Mouse (Mus musculus) bone marrow, adult 2 months (tissue): ENCODE measurements around the gene Tmem106a. TPM values are rescaled to one million over a fixed set of nuclear protein-coding genes. Genes with fewer than 3 reads are reported as not detected.
A peak's percentile ranks its signal among the peaks of the same experiment; 100 is the strongest.
"Not testable (repeated sequence)": the region's sequence is repeated elsewhere in the genome, so short reads cannot be mapped to it uniquely, and the experiment has no call there.

ENCODE experiments used
- H3K27ac ChIP-seq: fragments of 200-500 bp; 2 replicates; pipeline ENCODE4 v1.5.1; 2012; ENCODE audit warnings: low read depth, mild to moderate bottlenecking, control low read depth, inconsistent platforms, low read length; ENCODE audit not compliant: control insufficient read depth, poor library complexity, insufficient read depth
- H3K4me1 ChIP-seq: fragments of 200-500 bp; 2 replicates; pipeline ENCODE4 v1.6.1; 2011; ENCODE audit warnings: low read length; ENCODE audit not compliant: control insufficient read depth, insufficient read depth
- H3K4me3 ChIP-seq: fragments of 200-500 bp; replicated peaks from 2 replicates; pipeline ENCODE3; 2011; ENCODE audit warnings: mild to moderate bottlenecking, low read depth, low read length, control low read depth; ENCODE audit not compliant: control insufficient read depth
- CTCF ChIP-seq: fragments of 200-500 bp; IDR thresholded peaks from 2 replicates; pipeline ENCODE4 v1.5.1; 2011; ENCODE audit warnings: low read length, control low read depth; ENCODE audit not compliant: control insufficient read depth, insufficient read depth
- POLR2A ChIP-seq: fragments of 200-500 bp; IDR thresholded peaks from 2 replicates; pipeline ENCODE4 v1.6.1; 2011; ENCODE audit warnings: low read depth, mild to moderate bottlenecking, control low read depth, low read length, borderline replicate concordance; ENCODE audit not compliant: control insufficient read depth
- WGBS: fragments of 180-500 bp; shearing (Covaris S2); methylation state at CpG from one replicate; pipeline ENCODE4 v1.1.7; 2018; 5-methylcytosine and 5-hydroxymethylcytosine counted together
- polyA plus RNA-seq: library from polyadenylated mRNA; stranded (reverse); fragments of >200 nt; gene quantifications from 2 replicates; pipeline ENCODE4 v1.2.4, GENCODE M21; 2011; ENCODE audit warnings: low replicate concordance; ENCODE audit not compliant: missing spikeins, insufficient read depth, insufficient read length

Gene Tmem106a
- polyA plus RNA-seq, 1 experiment: 14.1 TPM

DNA sequence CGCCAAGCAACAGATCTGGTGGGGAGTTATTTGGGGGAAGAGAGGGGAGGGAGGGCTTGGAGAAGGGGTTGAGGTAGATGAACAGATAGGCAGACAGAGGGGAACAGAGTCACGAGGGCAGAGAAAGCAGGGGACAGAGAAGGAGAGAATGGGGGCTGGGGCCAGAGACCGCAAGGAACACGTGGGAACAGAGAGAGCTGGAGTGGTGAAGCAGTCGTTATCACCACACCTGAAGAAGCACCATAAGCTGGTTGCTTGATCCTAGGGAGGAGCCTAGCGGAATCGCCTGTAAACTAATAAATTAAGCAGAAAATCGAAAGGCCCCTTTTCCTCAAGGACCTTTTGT lies 44.6 kb downstream of the Tmem106a start:
- Histone ChIP-seq H3K27ac (peak overlapping the region; percentile 97), H3K4me1 (no peaks in the 10 kb centered on the region; the same call in 1 of the 2 replicates), H3K4me3 (peak overlapping the region; percentile 67)
- TF ChIP-seq POLR2A (no peak), CTCF (no peak)
- 2% methylated on average over 8 of the region's 8 CpGs for WGBS

DNA sequence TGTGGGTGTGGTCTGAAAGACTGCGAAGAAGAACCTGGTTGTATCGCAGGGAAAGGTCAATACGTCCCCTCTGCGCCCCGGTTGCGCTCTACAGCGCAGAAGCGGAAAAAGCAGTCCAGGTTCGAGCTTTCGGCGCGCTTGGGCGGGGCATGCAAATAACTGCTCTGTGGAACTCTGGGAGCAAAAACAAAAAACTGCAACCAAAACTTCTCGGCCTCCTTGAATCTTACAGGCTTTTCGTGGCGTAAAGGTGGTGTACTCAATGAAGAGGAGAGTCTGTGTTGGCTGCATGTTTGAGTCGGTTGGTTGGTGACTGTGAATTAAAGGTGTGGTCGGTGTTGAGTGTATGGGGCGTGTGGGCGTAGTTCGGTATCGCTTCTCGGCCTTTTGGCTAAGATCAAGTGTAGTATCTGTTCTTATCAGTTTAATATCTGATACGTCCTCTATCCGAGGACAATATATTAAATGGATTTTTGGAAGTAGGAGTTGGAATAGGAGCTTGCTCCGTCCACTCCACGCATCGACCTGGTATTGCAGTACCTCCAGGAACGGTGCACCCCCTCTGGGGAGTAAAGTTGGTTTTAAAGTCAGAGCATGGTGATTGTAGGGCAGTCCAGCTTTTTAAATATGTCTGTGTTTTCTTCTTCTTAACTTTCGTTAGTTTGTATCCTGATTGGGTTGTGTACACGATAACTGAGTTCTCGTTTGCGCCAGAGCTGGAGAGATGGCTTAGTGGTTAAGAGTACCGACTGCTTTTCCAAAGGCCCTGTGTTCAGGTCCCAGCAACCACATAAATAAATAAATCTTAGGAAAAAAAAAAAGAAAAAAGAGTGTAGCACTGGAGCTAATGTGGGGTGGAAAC lies 45.2 kb downstream of the Tmem106a start, which contains the start of gene Rdm1:
TSS of gene Rdm1 (plus strand) at position 201 of the 862 bp plus-strand sequence.
- peak within 1 kb of the TSS; percentile 97 for H3K27ac ChIP-seq
- peak within 1 kb of the TSS; percentile 78 for H3K4me3 ChIP-seq
- TF ChIP-seq POLR2A (peak; percentile 46), CTCF (no peak)
- no peaks in the 10 kb centered on the region; the same call in 1 of the 2 replicates for H3K4me1 ChIP-seq
- under 1% methylated on average over 34 of the region's 34 CpGs for WGBS

DNA sequence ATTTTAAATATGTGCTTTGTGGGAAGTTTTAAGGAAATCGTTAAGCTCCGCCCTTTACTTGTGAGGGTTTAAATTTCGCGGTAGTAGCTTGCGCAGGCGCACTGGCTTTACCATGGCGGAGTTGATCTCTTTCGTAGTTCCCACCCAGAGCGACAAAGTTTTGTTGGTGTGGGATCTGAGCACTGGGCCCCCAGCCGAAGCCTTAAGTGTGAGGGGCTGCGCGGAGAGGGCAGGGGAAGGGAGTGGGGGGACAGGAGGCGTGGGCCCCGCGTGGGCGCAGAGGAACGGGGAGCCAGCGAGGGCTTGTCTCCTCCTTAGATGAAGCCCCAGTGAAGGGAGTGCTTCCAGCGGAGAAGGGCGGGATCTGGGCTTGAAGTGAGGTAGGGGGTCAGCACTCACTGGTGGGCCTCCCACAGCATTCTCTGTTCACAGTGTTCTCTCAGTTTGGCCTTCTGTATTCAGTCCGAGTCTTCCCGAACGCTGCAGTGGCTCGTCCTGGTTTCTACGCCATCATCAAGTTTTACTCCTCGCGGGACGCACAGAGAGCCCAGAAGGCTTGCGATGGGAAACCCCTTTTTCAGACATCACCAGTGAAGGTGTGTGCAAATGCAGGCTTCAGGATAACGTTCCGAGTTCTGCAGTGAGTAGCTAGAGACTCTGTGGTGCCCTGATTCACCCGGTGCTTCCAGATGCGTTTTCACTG lies 46.0 kb downstream of the Tmem106a start:
- peak overlapping the region; percentile 77 for H3K27ac ChIP-seq
- no peaks in the 10 kb centered on the region; the same call in 1 of the 2 replicates for H3K4me1 ChIP-seq
- peak overlapping the region; percentile 78 for H3K4me3 ChIP-seq
- peak; percentile 33; the same call in 1 of the 2 replicates for TF ChIP-seq POLR2A
- TF ChIP-seq CTCF: no peak
- 1% methylated on average over 33 of the region's 33 CpGs for WGBS

DNA sequence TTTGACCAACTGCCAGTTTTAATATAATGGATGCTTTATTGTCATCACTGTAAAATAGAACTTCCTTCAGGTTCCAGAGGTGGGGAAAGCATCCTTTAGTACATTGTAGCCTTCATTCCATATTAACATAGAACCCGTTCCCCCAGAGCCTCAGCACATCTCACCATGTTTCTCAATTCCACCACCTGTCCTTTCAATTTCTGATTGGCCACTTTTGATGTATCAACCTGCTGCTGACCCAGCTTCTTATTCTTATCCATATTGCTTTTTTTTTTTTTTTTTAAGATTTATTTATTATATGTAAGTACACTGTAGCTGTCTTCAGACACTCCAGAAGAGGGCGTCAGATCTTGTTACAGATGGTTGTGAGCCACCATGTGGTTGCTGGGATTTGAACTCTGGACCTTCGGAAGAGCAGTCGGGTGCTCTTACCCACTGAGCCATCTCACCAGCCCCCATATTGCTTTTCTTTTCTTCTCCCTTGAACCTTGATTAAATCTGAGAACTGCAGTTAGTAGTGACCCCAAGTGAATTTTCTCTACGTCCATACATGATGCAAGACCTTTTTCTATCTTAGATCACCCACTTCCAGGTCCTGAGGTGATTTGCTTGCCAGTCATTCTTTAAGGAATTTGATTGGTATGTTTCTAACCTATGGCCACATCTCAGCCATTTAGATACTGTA lies 46.8 kb downstream of the Tmem106a start:
- 68% methylated on average over 5 of the region's 5 CpGs for WGBS
- H3K4me3 ChIP-seq: peak overlapping the region; percentile 26
- H3K4me1 ChIP-seq, H3K27ac ChIP-seq: not testable (repeated sequence)

DNA sequence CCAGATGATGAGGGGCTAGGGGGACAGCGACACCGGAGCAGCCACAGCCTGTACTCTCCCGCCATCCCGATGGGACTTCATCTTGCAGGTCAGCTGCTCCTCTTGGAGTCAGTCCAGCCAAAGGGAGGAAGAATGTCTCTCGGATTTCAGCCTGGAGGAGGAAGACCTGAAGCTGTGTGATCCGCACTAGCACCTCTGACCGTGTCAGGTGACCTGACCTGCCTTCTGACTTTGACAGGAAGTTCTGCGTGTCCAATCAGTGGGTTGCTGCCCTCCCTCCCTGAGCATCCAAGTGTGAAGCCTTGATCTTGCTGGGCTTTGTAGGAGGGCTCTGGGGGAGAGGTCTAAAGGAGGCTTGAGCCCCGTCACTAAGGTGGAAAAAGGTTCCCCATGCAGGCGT lies 53.6 kb downstream of the Tmem106a start:
- Histone ChIP-seq H3K4me1 (no peaks in the 10 kb centered on the region; the same call in 1 of the 2 replicates), H3K4me3 (no peak overlapping the region), H3K27ac (no peak overlapping the region)
- WGBS: 90% methylated on average over 10 of the region's 10 CpGs
- no peak for TF ChIP-seq POLR2A
- TF ChIP-seq CTCF: no peak

DNA sequence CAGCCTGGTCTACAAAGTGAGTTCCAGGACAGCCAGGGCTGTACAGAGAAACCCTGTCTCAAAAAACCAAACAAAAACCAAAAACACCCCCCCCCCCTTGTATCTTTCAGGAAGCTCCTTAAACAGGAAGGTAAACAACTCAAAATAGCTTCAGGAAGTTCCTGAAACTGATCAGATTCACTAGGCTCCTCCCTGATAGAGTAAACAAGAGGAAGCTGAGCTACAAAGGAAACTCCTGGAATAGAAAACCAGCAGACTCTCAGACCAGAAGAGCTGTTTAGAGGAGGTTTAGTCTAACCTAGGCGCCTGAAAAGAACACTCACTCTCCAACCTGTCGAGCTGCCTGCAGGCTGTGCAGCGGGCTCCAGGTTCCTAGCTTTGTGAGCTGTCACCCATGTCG lies 57.7 kb downstream of the Tmem106a start:
- no peak for TF ChIP-seq CTCF
- no peak for TF ChIP-seq POLR2A
- Histone ChIP-seq H3K4me3 (no peak overlapping the region), H3K27ac (no peak overlapping the region), H3K4me1 (no peaks in the 10 kb centered on the region; the same call in 1 of the 2 replicates)
- WGBS: 82% methylated on average over 4 of the region's 4 CpGs

DNA sequence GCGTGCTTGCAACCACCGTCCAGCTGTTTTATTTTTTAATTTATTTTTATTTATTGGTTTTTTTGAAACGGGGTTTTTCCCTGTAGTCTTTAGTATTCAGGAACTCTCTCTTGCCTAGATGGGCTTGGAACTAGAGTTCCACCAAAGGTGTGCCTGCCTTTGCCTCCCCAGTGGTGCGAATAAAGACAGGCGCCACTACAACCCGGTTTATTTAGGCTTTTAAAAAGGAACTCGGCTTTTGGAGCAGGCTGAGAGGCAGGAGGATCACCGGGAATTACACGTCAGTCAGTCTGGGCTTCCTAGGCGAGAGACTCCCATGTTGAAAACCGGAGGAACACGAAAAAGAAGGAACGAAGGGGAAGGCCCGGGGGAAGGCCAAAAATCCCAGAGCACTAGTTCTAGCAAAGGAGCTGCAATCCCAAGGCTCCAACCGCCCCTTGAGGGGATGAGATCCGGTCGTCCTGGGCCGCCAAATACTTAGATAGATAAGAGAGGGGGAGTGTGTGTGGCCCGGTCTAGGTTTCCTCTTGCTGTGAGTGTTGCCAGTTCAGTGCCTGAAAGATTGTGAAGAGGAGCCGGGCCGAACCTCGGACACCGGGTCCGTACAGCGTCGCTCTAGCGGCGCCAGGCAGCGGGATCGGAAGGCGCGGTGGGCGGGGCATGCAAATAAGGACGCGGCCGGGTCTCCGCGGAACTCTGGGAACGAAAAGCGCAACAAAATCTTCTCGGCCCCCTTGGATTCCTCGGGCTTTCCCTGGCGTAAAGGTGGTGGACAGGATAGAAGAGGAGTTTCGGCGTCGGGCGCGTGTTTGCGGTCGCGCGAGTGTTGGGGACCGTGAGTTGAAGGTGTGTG lies 59.0 kb downstream of the Tmem106a start:
- peak overlapping the region; percentile 45; the same call in 1 of the 2 replicates for H3K27ac ChIP-seq
- H3K4me3 ChIP-seq, H3K4me1 ChIP-seq: not testable (repeated sequence)
- 5% methylated on average over 53 of the region's 53 CpGs for WGBS

Other genes with a start within 250 kb of the Tmem106a start
- gene G6pc, start 214.7 kb upstream of the Tmem106a start, polyA plus RNA-seq: not detected in 2 replicates
- 17.9 and 28.0 TPM in 2 replicates for gene Aarsd1, start 164.6 kb upstream of the Tmem106a start, polyA plus RNA-seq
- gene Gm27029, start 157.4 kb upstream of the Tmem106a start, polyA plus RNA-seq: 7.1 and 7.2 TPM in 2 replicates
- gene Rundc1, start 157.2 kb upstream of the Tmem106a start, polyA plus RNA-seq: 3.5 and 10.7 TPM in 2 replicates
- 2.4 TPM in 1 of 2 replicates, not detected in the other for gene Ptges3l, start 156.9 kb upstream of the Tmem106a start, polyA plus RNA-seq
- gene Rpl27, start 139.9 kb upstream of the Tmem106a start, polyA plus RNA-seq: 532 and 941 TPM in 2 replicates
- 24.9 and 45.0 TPM in 2 replicates for gene Ifi35, start 133.8 kb upstream of the Tmem106a start, polyA plus RNA-seq
- 1.0 and 1.7 TPM in 2 replicates for gene Rnd2, start 117.2 kb upstream of the Tmem106a start, polyA plus RNA-seq
- gene Vat1, start 116.0 kb upstream of the Tmem106a start, polyA plus RNA-seq: 10.6 and 19.0 TPM in 2 replicates
- gene Brca1, start 30.3 kb upstream of the Tmem106a start, polyA plus RNA-seq: 10.2 and 16.7 TPM in 2 replicates
- 59.3 and 81.1 TPM in 2 replicates for gene Nbr1, start 30.1 kb upstream of the Tmem106a start, polyA plus RNA-seq
- 3.5 TPM in 1 of 2 replicates, not detected in the other for gene Gm11634, start 17.0 kb downstream of the Tmem106a start, polyA plus RNA-seq
- gene Rdm1, start 45.0 kb downstream of the Tmem106a start, polyA plus RNA-seq: 17.4 and 57.2 TPM in 2 replicates
- gene Arl4d, start 83.3 kb downstream of the Tmem106a start, polyA plus RNA-seq: 0.93 and 5.5 TPM in 2 replicates
- gene Dhx8, start 150.7 kb downstream of the Tmem106a start, polyA plus RNA-seq: 12.8 and 16.5 TPM in 2 replicates
- gene Etv4, start 203.1 kb downstream of the Tmem106a start, polyA plus RNA-seq: 1.9 and 8.4 TPM in 2 replicates